Mouse (Mus musculus) lung, postnatal 0 days (tissue): Measurements from ENCODE around the gene Ccdc42. TPM values are rescaled to one million over a fixed set of nuclear protein-coding genes. Genes with fewer than 3 reads are reported as not detected.

Source experiments
- ATAC-seq: fragments of 200-750 bp; cut with Nextera tagmentation; 2 replicates; pipeline ENCODE4 v1.8.0; 2017; ENCODE audit warnings: moderate library complexity
- DNase-seq: peaks from one replicate; pipeline ENCODE4 v3.0.0-alpha.2; 2016; ENCODE audit warnings: low spot score
- H3K27ac ChIP-seq: fragments of 300-500 bp; sonication (generic); 2 replicates; pipeline ENCODE4 v1.5.1; 2014; ENCODE audit warnings: antibody characterized with exemption, mild to moderate bottlenecking, low read length, mixed read lengths
- H3K27me3 ChIP-seq: fragments of 300-500 bp; sonication (generic); replicated peaks from 2 replicates; pipeline ENCODE4 v1.6.1; 2014; ENCODE audit warnings: low read length, mixed read lengths; ENCODE audit not compliant: insufficient read depth
- H3K36me3 ChIP-seq: fragments of 300-500 bp; sonication (generic); 2 replicates; pipeline ENCODE4 v1.6.1; 2014; ENCODE audit warnings: low read length, mixed read lengths; ENCODE audit not compliant: insufficient read depth
- H3K4me1 ChIP-seq: fragments of 300-500 bp; sonication (generic); 2 replicates; pipeline ENCODE4 v1.6.1; 2014; ENCODE audit warnings: antibody characterized with exemption, low read depth, low read length, mixed read lengths; ENCODE audit not compliant: insufficient read depth
- H3K4me2 ChIP-seq: fragments of 300-500 bp; sonication (generic); replicated peaks from 2 replicates; pipeline ENCODE4 v1.6.1; 2014; ENCODE audit warnings: low read depth, mild to moderate bottlenecking, low read length, moderate library complexity, mixed read lengths
- H3K4me3 ChIP-seq: fragments of 300-500 bp; sonication (generic); 2 replicates; pipeline ENCODE4 v1.5.1; 2014; ENCODE audit warnings: low read depth, low read length
- H3K9ac ChIP-seq: fragments of 300-500 bp; sonication (generic); replicated peaks from 2 replicates; pipeline ENCODE4 v1.6.1; 2014; ENCODE audit warnings: low read depth, mild to moderate bottlenecking
- H3K9me3 ChIP-seq: fragments of 300-500 bp; sonication (generic); 2 replicates; pipeline ENCODE4 v1.6.1; 2016; ENCODE audit warnings: low read length, mixed read lengths
- CTCF ChIP-seq: IDR thresholded peaks from 2 replicates; pipeline ENCODE4 v1.5.1; 2016; ENCODE audit warnings: antibody characterized with exemption, mild to moderate bottlenecking
- EP300 ChIP-seq: IDR thresholded peaks from 2 replicates; pipeline ENCODE4 v1.6.1; 2016; ENCODE audit warnings: antibody characterized with exemption, mild to moderate bottlenecking, control low read depth
- WGBS: fragments of 180-500 bp; shearing (Covaris S2); extraction: QIAGEN DNeasy Blood & Tissue Kit; methylation state at CpG from one replicate; pipeline ENCODE4 v1.1.7; 2014; 5-methylcytosine and 5-hydroxymethylcytosine counted together
- polyA plus RNA-seq: library from polyadenylated mRNA; unstranded; fragments of >200 nt; fragmentation: Nextera tagmentation; extraction: Ambion mirVana; gene quantifications from 2 replicates; pipeline ENCODE4 v1.2.1, GENCODE M21; 2015

Ccdc42 gene
- polyA plus RNA-seq, 1 experiment from 2014 or later, result 0.91 TPM

DNA sequence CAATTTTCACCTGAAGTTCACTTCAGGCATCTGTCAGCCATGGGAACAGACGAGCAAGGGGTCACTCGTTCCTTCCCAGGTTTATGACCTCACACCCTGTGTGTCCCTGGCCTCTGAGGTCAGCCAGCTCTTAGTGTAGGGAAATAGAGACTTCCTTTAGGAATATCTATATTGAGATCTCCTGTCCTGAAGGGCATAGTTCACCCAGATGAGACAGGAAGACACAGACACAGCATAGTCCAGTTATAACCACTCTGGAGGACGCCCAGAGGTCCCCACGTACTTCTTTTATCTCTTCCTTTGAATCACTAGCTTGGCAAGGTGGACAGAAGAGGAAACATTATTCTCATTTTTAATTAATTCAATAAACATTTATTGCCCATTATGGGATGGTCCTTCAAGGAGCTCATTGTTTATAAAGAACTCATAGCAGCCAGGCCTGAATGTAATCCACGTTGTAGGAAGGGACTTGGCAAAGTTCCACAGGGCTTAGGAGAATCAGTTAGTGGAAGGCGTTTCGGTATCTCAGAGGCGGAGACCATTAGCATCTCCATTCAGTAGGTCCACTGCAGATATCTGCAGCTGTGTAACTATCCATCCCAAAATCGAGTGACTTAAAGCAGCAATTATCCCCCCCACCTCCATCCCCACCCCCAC lies 23.2 kb downstream of the Ccdc42 start:
- WGBS, result 39% methylated on average over 9 of the region's 9 CpGs

GRCm38 (mm10) chr11:68610567-68610947 lies 23.7 kb downstream of the Ccdc42 start:
- no peaks in the 10 kb centered on the region for H3K36me3 ChIP-seq
- DNase-seq (no peak), ATAC-seq (no peak)
- H3K9me3 ChIP-seq, result no peaks in the 10 kb centered on the region
- no peak overlapping the region for H3K27ac ChIP-seq
- no peak overlapping the region for H3K4me3 ChIP-seq
- TF ChIP-seq EP300, result no peak
- TF ChIP-seq CTCF, result no peak
- H3K4me2 ChIP-seq, result no peak overlapping the region
- peaks cover 6% of the 10 kb centered on the region; the same call in 1 of the 2 replicates for H3K4me1 ChIP-seq
- 72% methylated on average over 8 of the region's 8 CpGs for WGBS
- no peaks in the 10 kb centered on the region for H3K27me3 ChIP-seq
- no peak overlapping the region for H3K9ac ChIP-seq

More for the DNA sequence above, 23.2 kb downstream of the Ccdc42 start:
- no peak overlapping the region for H3K4me2 ChIP-seq
- no peaks in the 10 kb centered on the region for H3K27me3 ChIP-seq
- no peak overlapping the region for H3K27ac ChIP-seq
- no peaks in the 10 kb centered on the region for H3K36me3 ChIP-seq
- no peak for TF ChIP-seq CTCF
- TF ChIP-seq EP300, result peak; percentile 77
- peaks cover 6% of the 10 kb centered on the region; the same call in 1 of the 2 replicates for H3K4me1 ChIP-seq
- ATAC-seq (peak; percentile 73), DNase-seq (peak; percentile 68)
- no peaks in the 10 kb centered on the region for H3K9me3 ChIP-seq
- H3K9ac ChIP-seq, result no peak overlapping the region
- H3K4me3 ChIP-seq, result no peak overlapping the region

DNA sequence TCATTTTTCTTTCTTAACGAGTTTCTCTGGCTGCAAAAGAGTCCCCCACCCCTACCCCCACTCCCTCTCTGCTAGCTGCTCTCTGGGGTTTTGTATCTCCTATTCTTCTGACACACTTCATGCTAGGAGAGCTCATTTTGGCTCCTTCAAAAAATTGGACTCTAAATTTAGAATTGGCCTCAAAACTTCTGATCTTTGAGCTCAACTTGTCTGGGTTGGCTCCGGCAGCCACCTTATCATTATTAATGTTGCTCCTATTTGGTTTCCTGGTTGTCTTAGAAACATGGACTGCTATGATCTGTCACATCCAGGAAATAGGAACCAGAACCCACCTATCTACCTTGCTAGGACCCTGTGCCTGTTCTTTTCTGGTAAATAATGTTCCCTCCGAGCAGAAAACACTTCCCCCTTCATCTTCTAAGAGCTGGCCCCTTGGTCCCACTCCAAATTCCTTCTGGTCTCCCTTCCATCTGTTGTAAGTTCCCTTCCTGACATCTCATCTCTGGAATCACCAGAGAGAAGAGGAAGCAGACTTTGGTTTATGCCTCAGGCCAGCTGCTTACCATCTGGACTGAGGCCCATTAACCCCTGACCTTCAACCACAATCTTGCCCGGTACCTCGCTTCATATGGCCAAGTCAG lies 26.4 kb downstream of the Ccdc42 start:
- no peaks in the 10 kb centered on the region for H3K36me3 ChIP-seq
- ATAC-seq (peak; percentile 71), DNase-seq (peak; percentile 85)
- no peak overlapping the region for H3K9ac ChIP-seq
- H3K27me3 ChIP-seq, result no peaks in the 10 kb centered on the region
- 34% methylated on average over 5 of the region's 5 CpGs for WGBS
- no peak overlapping the region for H3K4me3 ChIP-seq
- H3K4me1 ChIP-seq, result peaks cover 6% of the 10 kb centered on the region; the same call in 1 of the 2 replicates
- no peak overlapping the region for H3K4me2 ChIP-seq
- peak overlapping the region; percentile 75 for H3K27ac ChIP-seq
- no peak for TF ChIP-seq CTCF
- TF ChIP-seq EP300, result peak; percentile 19; the same call in 1 of the 2 replicates
- H3K9me3 ChIP-seq, result no peaks in the 10 kb centered on the region

DNA sequence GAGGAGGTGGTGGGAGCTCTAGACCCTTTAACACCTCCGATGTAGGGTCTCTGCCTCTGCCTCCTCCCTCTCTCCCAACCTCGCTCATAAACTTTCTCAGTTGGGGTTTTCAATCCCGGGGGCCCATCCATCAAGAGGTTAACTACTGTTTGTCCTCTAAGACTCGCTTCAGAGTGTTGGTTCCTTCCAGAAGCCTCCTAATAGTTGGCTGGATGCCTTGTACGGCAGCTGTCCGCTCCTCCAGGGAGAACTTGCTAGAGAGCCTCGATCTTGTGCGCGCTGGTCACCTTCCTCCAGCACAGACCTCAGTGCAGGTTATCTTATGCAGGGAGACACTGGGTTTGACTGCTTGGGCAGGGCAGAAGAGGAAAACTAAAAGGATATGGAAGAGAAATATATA lies 35.9 kb downstream of the Ccdc42 start:
- H3K27ac ChIP-seq, result peak overlapping the region; percentile 60
- H3K4me3 ChIP-seq, result no peak overlapping the region
- peak overlapping the region; percentile 39 for H3K4me2 ChIP-seq
- H3K27me3 ChIP-seq, result no peaks in the 10 kb centered on the region
- DNase-seq (peak; percentile 67), ATAC-seq (peak; percentile 27; the same call in 1 of the 2 replicates)
- H3K9me3 ChIP-seq, result no peaks in the 10 kb centered on the region
- H3K4me1 ChIP-seq, result peaks cover 10% of the 10 kb centered on the region
- TF ChIP-seq EP300 (no peak), CTCF (no peak)
- no peaks in the 10 kb centered on the region for H3K36me3 ChIP-seq
- no peak overlapping the region for H3K9ac ChIP-seq
- WGBS, result 34% methylated on average over 9 of the region's 9 CpGs

- DNase-seq, result peak; percentile 97
These were observed 36.5 kb downstream of the Ccdc42 start for GRCm38 (mm10) chr11:68623225-68623870.

GRCm38 (mm10) chr11:68623871-68624258 lies 37.0 kb downstream of the Ccdc42 start:
- Histone ChIP-seq H3K4me2 (peak overlapping the region; percentile 39), H3K27me3 (no peaks in the 10 kb centered on the region), H3K27ac (peak overlapping the region; percentile 79), H3K36me3 (no peaks in the 10 kb centered on the region), H3K4me3 (no peak overlapping the region), H3K4me1 (peaks cover 10% of the 10 kb centered on the region), H3K9ac (no peak overlapping the region), H3K9me3 (no peaks in the 10 kb centered on the region)
- TF ChIP-seq CTCF (no peak), EP300 (no peak)
- ATAC-seq, result no peak; the same call in 1 of the 2 replicates
- WGBS, result 12% methylated on average over 5 of the region's 5 CpGs
- DNase-seq, result no peak

More at GRCm38 (mm10) chr11:68623225-68623870, 36.5 kb downstream of the Ccdc42 start:
- no peak overlapping the region for H3K9ac ChIP-seq
- H3K4me2 ChIP-seq, result peak overlapping the region; percentile 39
- H3K4me3 ChIP-seq, result no peak overlapping the region
- peak; percentile 96 for ATAC-seq
- H3K4me1 ChIP-seq, result peaks cover 10% of the 10 kb centered on the region
- H3K36me3 ChIP-seq, result no peaks in the 10 kb centered on the region
- no peaks in the 10 kb centered on the region for H3K27me3 ChIP-seq
- 3% methylated on average over 13 of the region's 14 CpGs for WGBS
- TF ChIP-seq CTCF, result peak; percentile 21; the same call in 1 of the 2 replicates
- peak; percentile 55 for TF ChIP-seq EP300
- H3K9me3 ChIP-seq, result no peaks in the 10 kb centered on the region
- H3K27ac ChIP-seq, result peak overlapping the region; percentile 79
